Mouse (Mus musculus): ENCODE data around the gene Fgg. TPM values are rescaled to one million over a fixed set of nuclear protein-coding genes. Genes with fewer than 3 reads are reported as not detected.

The Fgg gene
- total and polyA plus RNA-seq, 3 experiments, result 0.11 TPM; not detected in 2

GRCm38 (mm10) chr3:83030331-83030730, 22.8 kb downstream of the Fgg start:
- H3K4me1 ChIP-seq (ENCODE audit: insufficient read depth, low read depth, low read length), result no peaks in the 10 kb centered on the region
- TF ChIP-seq CTCF (IDR thresholded peaks at IDR 0.05; ENCODE audit: low read depth, low read length), result no peak
- no peak for TF ChIP-seq TAL1 (conservative IDR thresholded peaks at IDR 0.05; ENCODE audit: low read depth, low read length)
- TF ChIP-seq POLR2AphosphoS5 (IDR thresholded peaks at IDR 0.05; ENCODE audit: insufficient replicate concordance, low read depth, low read length), result no peak
- TF ChIP-seq GATA2 (IDR thresholded peaks at IDR 0.05; ENCODE audit: borderline replicate concordance, low read depth, low read length), result no peak
- TF ChIP-seq GATA1 (IDR thresholded peaks at IDR 0.05; ENCODE audit: borderline replicate concordance, low read length), result no peak
- H3K36me3 ChIP-seq (replicated peaks), result no peaks in the 10 kb centered on the region
- ATAC-seq (ENCODE audit: extremely low read depth, insufficient number of reproducible peaks, low FRiP score, poor library complexity, severe bottlenecking), result no peak
- no peaks in the 10 kb centered on the region for H3K9me3 ChIP-seq (replicated peaks)
- H3K27me3 ChIP-seq (ENCODE audit: insufficient read depth, low read length), result peaks cover 26% of the 10 kb centered on the region; the same call in 1 of the 2 replicates
- no peak for DNase-seq (ENCODE audit: low spot score)
- H3K4me3 ChIP-seq (ENCODE audit: low read depth, low read length), result no peak overlapping the region

- no peak for TF ChIP-seq TAL1 (conservative IDR thresholded peaks at IDR 0.05; ENCODE audit: low read depth, low read length)
- no peak for TF ChIP-seq CTCF (IDR thresholded peaks at IDR 0.05; ENCODE audit: low read depth, low read length)
- TF ChIP-seq GATA2 (IDR thresholded peaks at IDR 0.05; ENCODE audit: borderline replicate concordance, low read depth, low read length), result no peak
- TF ChIP-seq GATA1 (IDR thresholded peaks at IDR 0.05; ENCODE audit: borderline replicate concordance, low read length), result no peak
- no peak for TF ChIP-seq POLR2AphosphoS5 (IDR thresholded peaks at IDR 0.05; ENCODE audit: insufficient replicate concordance, low read depth, low read length)
- Histone ChIP-seq H3K36me3 (replicated peaks) (no peaks in the 10 kb centered on the region), H3K4me3 (ENCODE audit: low read depth, low read length) (no peak overlapping the region), H3K9me3 (replicated peaks) (no peaks in the 10 kb centered on the region), H3K4me1 (ENCODE audit: insufficient read depth, low read depth, low read length) (no peaks in the 10 kb centered on the region; the same call in 1 of the 2 replicates), H3K27me3 (ENCODE audit: insufficient read depth, low read length) (peaks cover 19% of the 10 kb centered on the region; the same call in 1 of the 2 replicates)
- no peak for ATAC-seq (ENCODE audit: extremely low read depth, insufficient number of reproducible peaks, low FRiP score, poor library complexity, severe bottlenecking)
- no peak for DNase-seq (ENCODE audit: low spot score)
Observed at GRCm38 (mm10) chr3:83032746-83033308, 25.3 kb downstream of the Fgg start.

- DNase-seq (ENCODE audit: low spot score) (no peak), ATAC-seq (ENCODE audit: extremely low read depth, insufficient number of reproducible peaks, low FRiP score, poor library complexity, severe bottlenecking) (no peak)
- Histone ChIP-seq H3K4me3 (ENCODE audit: low read depth, low read length) (no peak overlapping the region), H3K36me3 (replicated peaks) (no peaks in the 10 kb centered on the region), H3K27me3 (ENCODE audit: insufficient read depth, low read length) (peaks cover 19% of the 10 kb centered on the region; the same call in 1 of the 2 replicates), H3K9me3 (replicated peaks) (no peaks in the 10 kb centered on the region), H3K4me1 (ENCODE audit: insufficient read depth, low read depth, low read length) (no peaks in the 10 kb centered on the region; the same call in 1 of the 2 replicates)
- TF ChIP-seq GATA1 (IDR thresholded peaks at IDR 0.05; ENCODE audit: borderline replicate concordance, low read length) (no peak), TAL1 (conservative IDR thresholded peaks at IDR 0.05; ENCODE audit: low read depth, low read length) (no peak), CTCF (IDR thresholded peaks at IDR 0.05; ENCODE audit: low read depth, low read length) (no peak), POLR2AphosphoS5 (IDR thresholded peaks at IDR 0.05; ENCODE audit: insufficient replicate concordance, low read depth, low read length) (no peak), GATA2 (IDR thresholded peaks at IDR 0.05; ENCODE audit: borderline replicate concordance, low read depth, low read length) (no peak)
Observed at GRCm38 (mm10) chr3:83033801-83034200, 26.3 kb downstream of the Fgg start.

- no peaks in the 10 kb centered on the region for H3K9me3 ChIP-seq (replicated peaks)
- H3K4me3 ChIP-seq (ENCODE audit: low read depth, low read length), result no peak overlapping the region
- ATAC-seq (ENCODE audit: extremely low read depth, insufficient number of reproducible peaks, low FRiP score, poor library complexity, severe bottlenecking) (no peak), DNase-seq (ENCODE audit: low spot score) (no peak)
- no peaks in the 10 kb centered on the region for H3K36me3 ChIP-seq (replicated peaks)
- H3K27me3 ChIP-seq (ENCODE audit: insufficient read depth, low read length), result peaks cover 1% of the 10 kb centered on the region; the same call in 1 of the 2 replicates
- TF ChIP-seq CTCF (IDR thresholded peaks at IDR 0.05; ENCODE audit: low read depth, low read length) (no peak), POLR2AphosphoS5 (IDR thresholded peaks at IDR 0.05; ENCODE audit: insufficient replicate concordance, low read depth, low read length) (no peak)
- peaks cover 2% of the 10 kb centered on the region for H3K4me1 ChIP-seq (ENCODE audit: insufficient read depth, low read depth, low read length)
Observed at GRCm38 (mm10) chr3:83038865-83039264, 31.3 kb downstream of the Fgg start.

GRCm38 (mm10) chr3:83039666-83040065, 32.1 kb downstream of the Fgg start:
- ATAC-seq (ENCODE audit: extremely low read depth, insufficient number of reproducible peaks, low FRiP score, poor library complexity, severe bottlenecking) (no peak), DNase-seq (ENCODE audit: low spot score) (no peak)
- TF ChIP-seq GATA2 (IDR thresholded peaks at IDR 0.05; ENCODE audit: borderline replicate concordance, low read depth, low read length) (no peak), CTCF (IDR thresholded peaks at IDR 0.05; ENCODE audit: low read depth, low read length) (no peak), GATA1 (IDR thresholded peaks at IDR 0.05; ENCODE audit: borderline replicate concordance, low read length) (no peak), POLR2AphosphoS5 (IDR thresholded peaks at IDR 0.05; ENCODE audit: insufficient replicate concordance, low read depth, low read length) (no peak), TAL1 (conservative IDR thresholded peaks at IDR 0.05; ENCODE audit: low read depth, low read length) (no peak)
- Histone ChIP-seq H3K4me3 (ENCODE audit: low read depth, low read length) (no peak overlapping the region), H3K27me3 (ENCODE audit: insufficient read depth, low read length) (no peaks in the 10 kb centered on the region), H3K36me3 (replicated peaks) (no peaks in the 10 kb centered on the region), H3K9me3 (replicated peaks) (no peaks in the 10 kb centered on the region), H3K4me1 (ENCODE audit: insufficient read depth, low read depth, low read length) (peaks cover 2% of the 10 kb centered on the region)

- Histone ChIP-seq H3K4me3 (ENCODE audit: low read depth, low read length) (no peak overlapping the region), H3K27me3 (ENCODE audit: insufficient read depth, low read length) (no peaks in the 10 kb centered on the region; the same call in 1 of the 2 replicates), H3K9me3 (replicated peaks) (no peaks in the 10 kb centered on the region), H3K4me1 (ENCODE audit: insufficient read depth, low read depth, low read length) (peaks cover 2% of the 10 kb centered on the region; the same call in 1 of the 2 replicates), H3K36me3 (replicated peaks) (no peaks in the 10 kb centered on the region)
- ATAC-seq (ENCODE audit: extremely low read depth, insufficient number of reproducible peaks, low FRiP score, poor library complexity, severe bottlenecking) (no peak), DNase-seq (ENCODE audit: low spot score) (no peak)
- TF ChIP-seq GATA1 (IDR thresholded peaks at IDR 0.05; ENCODE audit: borderline replicate concordance, low read length), result no peak
- TF ChIP-seq POLR2AphosphoS5 (IDR thresholded peaks at IDR 0.05; ENCODE audit: insufficient replicate concordance, low read depth, low read length), result no peak
- no peak for TF ChIP-seq GATA2 (IDR thresholded peaks at IDR 0.05; ENCODE audit: borderline replicate concordance, low read depth, low read length)
- no peak for TF ChIP-seq TAL1 (conservative IDR thresholded peaks at IDR 0.05; ENCODE audit: low read depth, low read length)
- TF ChIP-seq CTCF (IDR thresholded peaks at IDR 0.05; ENCODE audit: low read depth, low read length), result no peak
Observed at GRCm38 (mm10) chr3:83042451-83042850, 34.9 kb downstream of the Fgg start.

Measured in G1E (cell line).